Mouse (Mus musculus) bone marrow, adult 2 months (tissue): ENCODE measurements around the gene Paip2b.
A peak's percentile ranks its signal among the peaks of the same experiment; 100 is the strongest.

Source experiments
- CTCF ChIP-seq: fragments of 200-500 bp; IDR thresholded peaks from 2 replicates; pipeline ENCODE4 v1.5.1; 2011; ENCODE audit warnings: low read length, control low read depth; ENCODE audit not compliant: control insufficient read depth, insufficient read depth
- POLR2A ChIP-seq: fragments of 200-500 bp; IDR thresholded peaks from 2 replicates; pipeline ENCODE4 v1.6.1; 2011; ENCODE audit warnings: low read depth, mild to moderate bottlenecking, control low read depth, low read length, borderline replicate concordance; ENCODE audit not compliant: control insufficient read depth

- TF ChIP-seq CTCF (peak; percentile 88), POLR2A (peak; percentile 65; the same call in 1 of the 2 replicates)
Measured at GRCm38 (mm10) chr6:83775638-83776293, 55.8 kb downstream of the Paip2b start, which contains the start of gene Tex261.
